Mouse (Mus musculus) cerebellum, adult 9-11 months (tissue): ENCODE measurements at regions not wholly inside any gene's neighbourhood (a gene's known extent, or its start where the extent isn't known, plus 50 kb on each side); places are given as distances from the start of the nearest gene placed in this dataset.

ENCODE experiments used
- DNase-seq: peaks from one replicate; pipeline ENCODE4 v3.0.0; 2022

- DNase-seq, result peak; percentile 57
These were observed 307.1 kb downstream of the Etv1 start for GRCm38 (mm10) chr12:39086285-39086684.

GRCm38 (mm10) chr12:39094638-39095230 is 315.6 kb downstream of the Etv1 start:
- no peak for DNase-seq

GRCm38 (mm10) chr12:39123391-39124095 is 344.4 kb downstream of the Etv1 start:
- no peak for DNase-seq

- peak; percentile 22 for DNase-seq
These were observed 375.5 kb downstream of the Etv1 start for GRCm38 (mm10) chr12:39154689-39155088.

GRCm38 (mm10) chr12:39176958-39177357 is 397.8 kb downstream of the Etv1 start:
- no peak for DNase-seq

- no peak for DNase-seq
These were observed 444.9 kb downstream of the Etv1 start for GRCm38 (mm10) chr12:39224073-39224472.

GRCm38 (mm10) chr12:39256605-39257004 is 477.4 kb downstream of the Etv1 start:
- DNase-seq, result no peak

- DNase-seq, result peak; percentile 14
These were observed 478.4 kb downstream of the Etv1 start for GRCm38 (mm10) chr12:39257571-39257970.

- no peak for DNase-seq
These were observed 510.5 kb downstream of the Etv1 start for GRCm38 (mm10) chr12:39289676-39290075.

GRCm38 (mm10) chr12:39301351-39302212 is 522.4 kb downstream of the Etv1 start:
- DNase-seq, result no peak

- no peak for DNase-seq
These were observed 523.0 kb downstream of the Etv1 start for GRCm38 (mm10) chr12:39302213-39302591.

GRCm38 (mm10) chr12:39307746-39308145 is 528.6 kb downstream of the Etv1 start:
- no peak for DNase-seq

- no peak for DNase-seq
These were observed 530.7 kb downstream of the Etv1 start for GRCm38 (mm10) chr12:39309905-39310304.

- DNase-seq, result peak; percentile 99
These were observed 538.0 kb downstream of the Etv1 start for GRCm38 (mm10) chr12:39317229-39317628.

- no peak for DNase-seq
These were observed 542.3 kb downstream of the Etv1 start for GRCm38 (mm10) chr12:39321453-39321852.

- peak; percentile 98 for DNase-seq
These were observed 547.0 kb downstream of the Etv1 start for GRCm38 (mm10) chr12:39326157-39326556.

- peak; percentile 55 for DNase-seq
These were observed 547.6 kb downstream of the Etv1 start for GRCm38 (mm10) chr12:39326668-39327299.

- no peak for DNase-seq
These were observed 549.2 kb downstream of the Etv1 start for GRCm38 (mm10) chr12:39328377-39328776.

GRCm38 (mm10) chr12:39339101-39339538 is 559.9 kb downstream of the Etv1 start:
- peak; percentile 71 for DNase-seq

- peak; percentile 97 for DNase-seq
These were observed 562.6 kb downstream of the Etv1 start for GRCm38 (mm10) chr12:39341751-39342271.

GRCm38 (mm10) chr12:39342327-39342726 is 563.1 kb downstream of the Etv1 start:
- peak; percentile 75 for DNase-seq

GRCm38 (mm10) chr12:39371480-39372245 is 592.5 kb downstream of the Etv1 start:
- DNase-seq, result peak; percentile 83
